Mouse (Mus musculus): Measurements from ENCODE around the gene Cmah. TPM values are rescaled to one million over a fixed set of nuclear protein-coding genes. Genes with fewer than 3 reads are reported as not detected.
"Not testable (repeated sequence)": the region's sequence is repeated elsewhere in the genome, so short reads cannot be mapped to it uniquely, and the experiment has no call there.

Gene Cmah
- polyA plus RNA-seq, 1 experiment = 1.1 TPM

DNA sequence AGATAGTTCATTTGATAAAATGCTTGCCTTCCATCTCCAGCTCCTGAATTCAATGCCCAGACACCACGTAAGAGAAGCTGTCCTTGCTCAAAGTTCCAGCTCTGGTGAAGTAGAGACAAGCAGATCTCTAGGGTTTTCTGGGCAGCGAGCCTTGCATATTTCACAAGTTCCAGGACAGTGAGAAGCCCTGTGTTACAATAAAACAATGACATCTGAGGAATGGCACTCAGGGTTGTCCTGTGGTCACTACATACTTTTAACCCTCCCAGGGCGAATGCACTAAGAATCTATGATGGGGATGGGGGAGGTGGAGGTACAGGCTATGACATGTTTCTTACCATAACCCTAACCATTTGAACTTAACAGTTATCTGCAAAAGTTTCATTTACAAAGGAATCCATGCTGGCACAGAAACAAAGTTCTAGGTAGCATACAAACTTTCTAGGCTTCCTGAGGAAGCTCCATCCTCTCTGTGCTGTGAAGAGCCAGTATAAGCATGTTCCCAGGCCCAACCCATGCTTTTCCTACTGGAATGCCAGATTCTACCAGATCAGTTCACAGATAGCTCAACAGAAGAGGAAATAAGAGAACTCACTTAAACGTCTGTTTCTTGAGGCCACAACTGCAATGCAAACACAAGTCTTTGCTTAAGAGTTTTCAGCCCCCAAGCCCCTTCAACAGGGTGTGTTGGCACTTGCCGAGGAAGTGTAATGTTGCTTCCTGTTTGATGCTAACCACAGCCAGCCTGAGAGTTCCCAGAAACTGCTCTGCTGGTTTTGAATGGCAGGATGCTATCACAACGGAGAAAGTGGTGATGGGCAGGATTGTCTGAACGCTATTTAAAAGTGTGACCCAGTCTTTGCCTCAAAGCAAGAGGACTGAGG lies 48.4 kb downstream of the Cmah start:
- no peak overlapping the region for H3K4me3 ChIP-seq (ENCODE audit: insufficient read depth, low read length)
- TF ChIP-seq POLR2A (IDR thresholded peaks at IDR 0.05; ENCODE audit: low read depth, low read length) (no peak), CTCF (IDR thresholded peaks at IDR 0.05; ENCODE audit: borderline replicate concordance, insufficient read depth, low read length) (no peak)
- peaks cover 5% of the 10 kb centered on the region for H3K4me1 ChIP-seq (ENCODE audit: control insufficient read depth, insufficient read depth, low read length)
- peak overlapping the region; percentile 96 for H3K27ac ChIP-seq (ENCODE audit: insufficient read depth, low read length)

DNA sequence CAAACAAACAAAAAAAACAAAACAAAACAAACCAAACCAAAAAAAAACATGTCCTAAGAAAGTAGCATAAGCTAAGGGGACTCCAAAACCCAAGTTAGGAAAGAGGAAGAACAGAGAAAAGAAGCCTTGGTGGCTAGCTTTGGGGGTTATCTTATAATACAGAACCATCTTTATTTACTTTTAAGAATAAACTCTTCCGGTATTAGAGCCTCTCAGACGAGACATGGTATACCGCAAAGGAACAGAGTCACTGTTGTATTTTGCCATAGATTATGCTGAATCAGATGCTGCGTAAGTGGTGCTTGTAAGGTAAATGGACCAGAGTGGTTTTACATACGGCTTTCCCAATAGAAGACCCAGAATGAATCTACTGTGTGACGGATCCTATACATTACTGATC lies 53.5 kb downstream of the Cmah start:
- peaks cover 3% of the 10 kb centered on the region for H3K4me1 ChIP-seq (ENCODE audit: control insufficient read depth, insufficient read depth, low read length)
- TF ChIP-seq POLR2A (IDR thresholded peaks at IDR 0.05; ENCODE audit: low read depth, low read length) (no peak), CTCF (IDR thresholded peaks at IDR 0.05; ENCODE audit: borderline replicate concordance, insufficient read depth, low read length) (no peak)

DNA sequence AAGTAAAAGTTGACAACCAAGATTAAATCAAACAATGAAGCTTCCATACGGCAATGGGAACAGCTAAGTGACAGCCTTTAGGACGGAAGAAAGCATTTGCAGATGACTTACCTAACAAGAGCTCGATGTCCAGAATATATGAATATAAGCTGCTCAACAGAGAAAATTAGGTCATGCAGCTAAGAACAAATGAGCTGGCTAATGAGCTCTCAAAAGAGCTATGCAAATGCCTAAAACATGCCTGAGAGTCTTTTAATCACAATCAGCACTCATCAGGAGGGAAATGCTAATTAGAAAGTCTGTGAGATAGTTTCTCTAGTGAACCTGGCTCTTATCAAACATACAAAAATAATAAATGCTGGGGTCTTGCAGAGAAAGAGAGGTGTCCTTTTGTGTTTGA lies 56.7 kb downstream of the Cmah start:
- H3K4me3 ChIP-seq (ENCODE audit: insufficient read depth, low read length) = no peak overlapping the region
- TF ChIP-seq POLR2A (IDR thresholded peaks at IDR 0.05; ENCODE audit: low read depth, low read length) = no peak
- no peak for TF ChIP-seq CTCF (IDR thresholded peaks at IDR 0.05; ENCODE audit: borderline replicate concordance, insufficient read depth, low read length)
- H3K27ac ChIP-seq (ENCODE audit: insufficient read depth, low read length) = no peak overlapping the region
- H3K4me1 ChIP-seq (ENCODE audit: control insufficient read depth, insufficient read depth, low read length) = no peaks in the 10 kb centered on the region

More for the DNA sequence above, 53.5 kb downstream of the Cmah start:
- H3K27ac ChIP-seq (ENCODE audit: insufficient read depth, low read length) = no peak overlapping the region
- H3K4me3 ChIP-seq (ENCODE audit: insufficient read depth, low read length) = no peak overlapping the region

DNA sequence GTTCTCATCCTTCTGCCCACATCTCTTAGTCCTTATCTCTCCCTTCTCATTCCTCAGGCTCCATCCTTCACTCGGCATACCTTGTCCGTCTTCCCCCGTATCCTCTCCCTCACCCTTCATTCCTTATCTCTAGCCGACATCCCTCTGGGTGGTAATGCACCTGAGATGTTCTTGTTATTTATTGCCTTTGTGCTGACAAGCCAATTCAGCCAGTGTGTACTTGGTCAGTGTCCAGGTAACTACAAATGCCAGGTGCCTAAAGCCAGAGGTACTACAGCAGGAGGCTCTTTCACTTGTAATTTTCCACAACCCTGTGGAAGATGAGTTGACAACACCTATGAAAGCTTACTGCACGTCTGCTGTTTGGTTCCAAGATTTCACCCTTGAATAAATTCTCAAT lies 64.7 kb downstream of the Cmah start:
- no peaks in the 10 kb centered on the region; the same call in 1 of the 2 replicates for H3K4me1 ChIP-seq (ENCODE audit: control insufficient read depth, insufficient read depth, low read length)
- H3K27ac ChIP-seq (ENCODE audit: insufficient read depth, low read length) = no peak overlapping the region
- TF ChIP-seq POLR2A (IDR thresholded peaks at IDR 0.05; ENCODE audit: low read depth, low read length) (no peak), CTCF (IDR thresholded peaks at IDR 0.05; ENCODE audit: borderline replicate concordance, insufficient read depth, low read length) (no peak)
- no peak overlapping the region for H3K4me3 ChIP-seq (ENCODE audit: insufficient read depth, low read length)

DNA sequence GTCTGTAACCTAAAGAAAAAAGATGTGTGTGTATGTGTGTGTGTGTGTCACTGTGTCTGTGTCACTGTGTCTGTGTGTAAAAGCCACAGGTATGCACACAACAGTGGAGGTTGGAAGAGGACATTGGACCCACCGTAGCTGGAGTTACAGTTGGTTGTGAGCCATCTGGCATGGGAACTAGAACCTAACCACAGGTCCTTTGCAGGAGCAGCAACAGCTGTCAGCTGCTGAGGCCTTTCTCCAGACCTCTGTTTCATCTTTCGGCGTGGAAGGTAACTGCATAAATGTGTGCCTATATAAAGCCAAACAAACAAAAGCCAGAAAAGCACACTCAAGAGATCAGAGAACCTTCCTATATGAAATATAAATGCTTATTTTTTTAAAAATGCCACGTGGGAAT lies 65.5 kb downstream of the Cmah start:
- Histone ChIP-seq H3K4me3 (ENCODE audit: insufficient read depth, low read length) (no peak overlapping the region), H3K27ac (ENCODE audit: insufficient read depth, low read length) (no peak overlapping the region)

DNA sequence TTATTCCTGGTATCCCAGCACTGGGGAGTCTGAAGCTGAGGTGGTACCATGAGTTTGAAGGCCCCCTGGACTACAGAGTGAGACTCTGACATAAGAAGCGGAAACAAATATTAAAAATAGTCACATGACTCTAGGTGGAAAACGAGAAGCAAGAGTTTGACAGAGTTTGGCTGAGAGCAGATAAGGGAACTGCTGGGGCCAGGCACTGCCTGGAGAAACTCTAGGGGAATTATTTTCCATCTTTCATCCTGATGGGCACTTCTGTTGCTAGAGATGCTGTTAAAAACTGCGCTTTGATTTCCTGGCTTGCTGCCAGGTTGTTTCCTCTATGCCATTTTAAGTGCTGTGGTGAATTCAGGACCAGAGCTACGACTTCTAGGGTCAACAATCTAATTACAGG lies 65.9 kb downstream of the Cmah start:
- no peaks in the 10 kb centered on the region; the same call in 1 of the 2 replicates for H3K4me1 ChIP-seq (ENCODE audit: control insufficient read depth, insufficient read depth, low read length)
- no peak for TF ChIP-seq CTCF (IDR thresholded peaks at IDR 0.05; ENCODE audit: borderline replicate concordance, insufficient read depth, low read length)
- no peak for TF ChIP-seq POLR2A (IDR thresholded peaks at IDR 0.05; ENCODE audit: low read depth, low read length)
- H3K4me3 ChIP-seq (ENCODE audit: insufficient read depth, low read length) = no peak overlapping the region
- H3K27ac ChIP-seq (ENCODE audit: insufficient read depth, low read length) = no peak overlapping the region

More for the DNA sequence above, 65.5 kb downstream of the Cmah start:
- TF ChIP-seq CTCF (IDR thresholded peaks at IDR 0.05; ENCODE audit: borderline replicate concordance, insufficient read depth, low read length) (no peak), POLR2A (IDR thresholded peaks at IDR 0.05; ENCODE audit: low read depth, low read length) (no peak)
- H3K4me1 ChIP-seq (ENCODE audit: control insufficient read depth, insufficient read depth, low read length) = no peaks in the 10 kb centered on the region; the same call in 1 of the 2 replicates

DNA sequence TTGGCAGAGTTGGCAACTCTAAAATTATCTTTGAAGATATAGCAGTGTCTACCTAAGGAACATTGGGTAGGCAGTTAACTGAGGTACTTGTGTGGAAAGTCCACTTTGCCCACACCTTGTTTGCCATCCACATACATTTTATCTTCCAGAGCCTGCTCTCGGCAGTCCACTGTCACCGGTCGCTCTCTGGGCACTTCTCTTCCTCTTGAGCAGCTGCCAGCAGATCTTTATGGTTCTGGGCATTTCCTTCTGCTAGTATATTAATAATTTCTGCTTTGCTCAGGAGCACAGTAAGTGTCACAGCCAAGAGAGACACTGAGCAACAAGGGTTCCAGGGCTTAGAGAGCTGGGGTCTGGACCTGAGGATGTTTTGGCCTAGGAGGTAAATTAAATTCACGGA lies 68.6 kb downstream of the Cmah start:
- no peaks in the 10 kb centered on the region; the same call in 1 of the 2 replicates for H3K4me1 ChIP-seq (ENCODE audit: control insufficient read depth, insufficient read depth, low read length)
- H3K27ac ChIP-seq (ENCODE audit: insufficient read depth, low read length) = no peak overlapping the region
- no peak for TF ChIP-seq POLR2A (IDR thresholded peaks at IDR 0.05; ENCODE audit: low read depth, low read length)
- TF ChIP-seq CTCF (IDR thresholded peaks at IDR 0.05; ENCODE audit: borderline replicate concordance, insufficient read depth, low read length) = no peak
- no peak overlapping the region for H3K4me3 ChIP-seq (ENCODE audit: insufficient read depth, low read length)

DNA sequence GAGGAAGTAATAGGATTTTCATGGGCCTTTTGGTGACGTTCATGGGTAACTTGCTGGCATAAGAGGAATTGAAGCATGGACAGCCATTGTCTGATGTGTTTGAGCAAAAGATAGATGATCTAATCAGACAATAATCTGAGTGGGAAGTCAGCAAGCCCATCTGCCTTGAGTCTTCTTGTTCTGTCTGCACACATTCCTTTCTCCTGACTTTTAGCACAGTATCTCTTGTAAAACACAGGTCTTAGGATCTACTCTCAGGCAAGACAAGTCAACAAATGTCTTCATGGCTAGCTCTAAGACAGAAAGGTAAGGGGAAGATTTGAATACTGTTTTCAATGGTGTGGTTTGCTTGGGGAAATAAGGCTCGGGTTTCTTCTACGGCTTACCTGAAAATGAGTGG lies 70.0 kb downstream of the Cmah start:
- no peak for TF ChIP-seq CTCF (IDR thresholded peaks at IDR 0.05; ENCODE audit: borderline replicate concordance, insufficient read depth, low read length)
- TF ChIP-seq POLR2A (IDR thresholded peaks at IDR 0.05; ENCODE audit: low read depth, low read length) = no peak
- Histone ChIP-seq H3K4me3 (ENCODE audit: insufficient read depth, low read length) (no peak overlapping the region), H3K4me1 (ENCODE audit: control insufficient read depth, insufficient read depth, low read length) (no peaks in the 10 kb centered on the region; the same call in 1 of the 2 replicates), H3K27ac (ENCODE audit: insufficient read depth, low read length) (peak overlapping the region; percentile 29; the same call in 1 of the 2 replicates)

DNA sequence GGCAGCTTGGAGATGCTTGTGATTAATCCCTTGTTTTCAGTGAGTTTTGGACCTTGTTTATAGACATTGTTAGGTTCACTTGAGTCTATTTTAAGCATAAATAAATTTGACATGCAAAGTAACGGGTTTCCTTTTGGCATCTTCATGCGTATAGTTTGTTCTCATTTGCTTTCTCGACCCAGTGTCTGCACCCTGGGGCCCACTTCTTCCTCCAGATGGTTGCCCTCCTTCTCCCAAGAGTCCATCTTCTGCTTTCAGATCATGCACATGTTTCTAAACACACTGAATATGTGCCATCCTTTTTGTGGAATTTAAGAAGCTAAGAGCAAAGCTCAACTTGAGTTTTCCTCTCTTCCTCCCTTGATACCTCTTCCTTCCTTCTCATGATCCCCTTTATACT lies 71.3 kb downstream of the Cmah start:
- TF ChIP-seq CTCF (IDR thresholded peaks at IDR 0.05; ENCODE audit: borderline replicate concordance, insufficient read depth, low read length) = no peak
- TF ChIP-seq POLR2A (IDR thresholded peaks at IDR 0.05; ENCODE audit: low read depth, low read length) = no peak
- no peak overlapping the region for H3K4me3 ChIP-seq (ENCODE audit: insufficient read depth, low read length)
- H3K4me1 ChIP-seq (ENCODE audit: control insufficient read depth, insufficient read depth, low read length) = no peaks in the 10 kb centered on the region; the same call in 1 of the 2 replicates
- no peak overlapping the region for H3K27ac ChIP-seq (ENCODE audit: insufficient read depth, low read length)

DNA sequence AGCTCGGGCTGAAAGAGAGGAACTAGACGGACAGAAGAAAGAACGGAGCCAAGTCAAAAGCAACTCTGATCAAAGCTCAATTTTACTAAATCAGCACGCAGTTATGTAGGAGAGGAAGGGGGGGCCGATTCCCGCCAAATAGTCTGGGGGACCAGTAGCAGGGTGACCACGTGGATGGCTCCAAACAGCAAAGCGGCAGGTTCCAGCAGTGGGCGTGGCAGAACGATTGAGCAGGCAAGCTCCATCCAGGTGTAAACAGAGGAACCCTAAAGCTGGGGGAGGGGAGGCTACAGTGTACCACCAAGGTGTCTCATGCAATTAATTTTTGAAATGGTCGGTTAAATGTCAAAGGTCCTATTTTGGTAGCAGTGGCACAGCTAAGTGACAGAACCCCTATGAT lies 74.6 kb downstream of the Cmah start:
- not testable (repeated sequence) for H3K4me3 ChIP-seq (ENCODE audit: insufficient read depth, low read length); H3K27ac ChIP-seq (ENCODE audit: insufficient read depth, low read length); H3K4me1 ChIP-seq (ENCODE audit: control insufficient read depth, insufficient read depth, low read length)
